Mouse (Mus musculus): ENCODE data around the gene Sos1.

- TF ChIP-seq GATA1 (IDR thresholded peaks at IDR 0.05; ENCODE audit: borderline replicate concordance, low read length) (no peak), FLI1 (IDR thresholded peaks at IDR 0.05; ENCODE audit: low read length) (no peak)
These were observed 82.0 kb downstream of the Sos1 start for GRCm38 (mm10) chr17:80398243-80398642.

All from megakaryocyte, embryonic 14.5 days (primary cell).